Mouse (Mus musculus) hematopoietic stem cell, adult 5-6 weeks (primary cell): ENCODE measurements around the gene Cisd3. TPM values are rescaled to one million over a fixed set of nuclear protein-coding genes. Genes with fewer than 3 reads are reported as not detected.
A peak's percentile ranks its signal among the peaks of the same experiment; 100 is the strongest.
"Not testable (repeated sequence)": the region's sequence is repeated elsewhere in the genome, so short reads cannot be mapped to it uniquely, and the experiment has no call there.

Experiments
- ATAC-seq, 2 experiments: fragments of 125-278 bp in 1 of 2; replicated peaks in 1 of 2; 2 replicates each; pipeline ENCODE4 v1.8.0; 2016 to 2017; ENCODE audit warnings: inconsistent platforms in 2 of 2, mild to moderate bottlenecking in 2 of 2, moderate number of reproducible peaks in 2 of 2, low read depth in 1 of 2, moderate TSS enrichment in 1 of 2; ENCODE audit not compliant: low FRiP score in 2 of 2, poor library complexity in 2 of 2, severe bottlenecking in 2 of 2, insufficient read depth in 1 of 2, low TSS enrichment in 1 of 2
- total RNA-seq: library from RNA; stranded (forward); fragments of 172-1452, 232-1000 nt; gene quantifications from 2 replicates; pipeline ENCODE4 v1.2.3, GENCODE M21; 2017

Gene Cisd3
- 4.8 and 9.2 TPM in 2 replicates for total RNA-seq

- ATAC-seq: peak; percentile 80 to 81
Measured at GRCm38 (mm10) chr11:97685613-97686321, at the start of gene Cisd3. Cisd3 (plus strand) TSS chr11:97685826.

- peak; percentile 81 to 91 for ATAC-seq
Measured at GRCm38 (mm10) chr11:97641668-97642067, 44.0 kb upstream of the Cisd3 start.

- no peak for ATAC-seq
Measured at GRCm38 (mm10) chr11:97642746-97643145, 42.9 kb upstream of the Cisd3 start.

- ATAC-seq: no peak
Measured at GRCm38 (mm10) chr11:97643380-97644055, 42.1 kb upstream of the Cisd3 start.

GRCm38 (mm10) chr11:97644834-97645233, 40.8 kb upstream of the Cisd3 start:
- 0 out of 4 replicates have a peak, but pooled peaks of 1 of the 2 experiments have one; percentile 53 for ATAC-seq

GRCm38 (mm10) chr11:97648541-97648940, 37.1 kb upstream of the Cisd3 start:
- not testable (repeated sequence) for ATAC-seq

- no peak for ATAC-seq
Measured at GRCm38 (mm10) chr11:97650341-97650740, 35.3 kb upstream of the Cisd3 start.

- not testable (repeated sequence) for ATAC-seq
Measured at GRCm38 (mm10) chr11:97653376-97653775, 32.2 kb upstream of the Cisd3 start.

GRCm38 (mm10) chr11:97654210-97654609, 31.4 kb upstream of the Cisd3 start:
- no peak for ATAC-seq

- ATAC-seq: no peak
Measured at GRCm38 (mm10) chr11:97656269-97656971, 29.2 kb upstream of the Cisd3 start.

GRCm38 (mm10) chr11:97657184-97657945, 28.3 kb upstream of the Cisd3 start:
- ATAC-seq: no peak

- not testable (repeated sequence) for ATAC-seq
Measured at GRCm38 (mm10) chr11:97657967-97658366, 27.7 kb upstream of the Cisd3 start.

- ATAC-seq: no peak
Measured at GRCm38 (mm10) chr11:97658751-97659266, 26.8 kb upstream of the Cisd3 start.

GRCm38 (mm10) chr11:97659267-97659989, 26.2 kb upstream of the Cisd3 start:
- ATAC-seq: peak; percentile 23 to 38; a peak in 2 of 4 replicates

- ATAC-seq: peak; percentile 13 to 18; a peak in 2 of 4 replicates
Measured at GRCm38 (mm10) chr11:97659990-97660714, 25.5 kb upstream of the Cisd3 start.
